Mouse (Mus musculus) gastrocnemius, postnatal 25 days (tissue): ENCODE measurements at regions not wholly inside any gene's neighbourhood (a gene's known extent, or its start where the extent isn't known, plus 50 kb on each side); places are given as distances from the start of the nearest gene placed in this dataset.

Experiments
- DNase-seq: peaks from one replicate; pipeline ENCODE4 v3.0.0; 2022

DNA sequence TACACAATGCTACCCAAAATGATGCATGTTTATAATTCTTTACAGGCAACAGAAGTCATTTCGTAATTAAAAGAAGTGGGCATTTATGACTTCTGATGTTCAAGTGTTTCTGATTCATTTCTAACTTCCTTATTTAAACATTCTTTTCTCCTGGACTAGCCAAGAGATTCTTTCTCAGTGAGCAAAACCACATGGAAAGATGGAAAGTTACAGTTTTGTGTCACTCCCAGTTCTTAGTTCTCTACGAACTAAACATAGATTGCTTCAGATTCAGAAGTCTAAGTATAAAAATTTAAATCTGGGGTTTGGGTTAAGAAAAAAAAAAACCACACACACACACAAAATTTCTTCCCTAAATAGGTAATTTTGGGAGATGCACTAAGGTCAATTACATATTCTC is 288.0 kb upstream of the Paip1 start:
- no peak for DNase-seq

- DNase-seq, result no peak
These were observed 285.1 kb upstream of the Paip1 start for GRCm38 (mm10) chr13:119143351-119143750.

GRCm38 (mm10) chr13:119145713-119146112 is 282.7 kb upstream of the Paip1 start:
- no peak for DNase-seq

DNA sequence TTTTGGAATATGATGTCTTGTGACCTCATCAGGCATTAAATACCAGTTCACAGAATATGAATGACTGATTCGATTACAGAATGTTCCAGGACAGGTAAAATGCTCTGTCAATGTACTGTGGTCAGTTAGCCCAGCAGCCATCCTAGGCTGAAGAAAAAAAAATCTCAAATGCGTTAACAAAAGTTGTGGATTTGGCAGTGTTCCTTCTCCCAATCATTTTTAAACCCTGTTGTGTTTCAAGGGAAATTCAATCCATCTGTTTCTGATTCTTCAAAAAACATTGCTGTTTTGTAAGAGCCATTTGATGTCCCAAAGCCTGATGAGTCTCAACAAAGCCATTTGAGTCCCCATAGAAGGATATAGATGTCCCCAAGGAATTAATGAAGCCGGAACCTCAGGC is 280.7 kb upstream of the Paip1 start:
- DNase-seq, result no peak

- DNase-seq, result no peak
These were observed 279.3 kb upstream of the Paip1 start for GRCm38 (mm10) chr13:119149141-119149540.

DNA sequence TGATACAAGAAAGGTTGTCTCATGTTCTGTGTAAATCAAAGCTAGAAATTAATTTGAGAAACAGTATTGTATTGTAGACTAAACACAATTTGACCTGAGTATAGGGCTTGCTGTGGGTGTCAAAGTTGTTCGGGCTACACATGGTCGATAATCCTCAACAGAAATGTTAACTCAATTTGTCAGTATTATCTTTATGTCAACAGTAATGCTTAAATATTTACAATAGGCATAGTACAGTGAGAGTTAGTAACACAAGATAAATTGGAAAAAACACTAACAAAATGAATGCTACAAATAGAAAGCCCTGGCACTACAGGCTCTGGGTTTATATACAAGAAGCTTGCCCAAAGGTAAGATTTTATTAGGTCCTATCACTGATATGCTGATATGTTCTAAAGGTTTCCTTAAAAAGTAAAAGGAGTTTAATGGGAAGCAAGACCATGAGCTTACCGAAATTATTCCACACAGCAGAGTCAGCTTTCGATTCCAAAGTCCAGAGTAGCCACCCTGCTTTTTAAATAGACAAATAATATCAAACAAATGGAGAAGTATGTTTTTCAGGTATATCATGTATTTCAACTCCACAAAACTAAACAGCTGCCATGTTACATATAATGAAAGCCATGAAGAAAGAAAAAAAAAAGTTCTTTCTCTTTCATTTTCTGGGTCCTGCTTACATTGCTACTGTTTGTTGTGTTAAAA is 277.4 kb upstream of the Paip1 start:
- no peak for DNase-seq

- no peak for DNase-seq
These were observed 250.6 kb upstream of the Paip1 start for GRCm38 (mm10) chr13:119177753-119178152.

GRCm38 (mm10) chr13:119178212-119178611 is 250.2 kb upstream of the Paip1 start:
- no peak for DNase-seq

GRCm38 (mm10) chr13:119179157-119179920 is 249.1 kb upstream of the Paip1 start:
- no peak for DNase-seq

GRCm38 (mm10) chr13:119184322-119184877 is 244.0 kb upstream of the Paip1 start:
- DNase-seq, result no peak

- no peak for DNase-seq
These were observed 242.7 kb upstream of the Paip1 start for GRCm38 (mm10) chr13:119185567-119186143.

DNA sequence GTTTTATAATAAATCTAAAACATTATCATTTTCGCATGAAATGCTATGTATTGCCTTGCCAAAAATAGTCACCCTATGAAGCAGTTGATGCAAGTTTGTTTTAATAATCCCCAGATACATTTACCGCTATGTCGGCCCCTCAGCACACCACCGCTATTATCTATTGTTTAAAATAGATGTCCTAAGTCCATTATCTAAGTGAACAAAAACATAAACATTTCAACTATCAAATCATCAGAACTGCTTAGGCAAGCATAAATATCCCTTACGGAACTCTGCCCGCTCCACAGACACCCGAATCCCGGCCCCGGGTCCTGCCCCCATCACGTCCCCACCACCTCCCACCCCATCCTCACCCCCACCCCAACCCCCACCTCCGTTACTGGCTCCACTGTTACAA is 196.8 kb upstream of the Paip1 start:
- DNase-seq, result no peak

GRCm38 (mm10) chr13:119232100-119233029 is 196.0 kb upstream of the Paip1 start:
- no peak for DNase-seq

DNA sequence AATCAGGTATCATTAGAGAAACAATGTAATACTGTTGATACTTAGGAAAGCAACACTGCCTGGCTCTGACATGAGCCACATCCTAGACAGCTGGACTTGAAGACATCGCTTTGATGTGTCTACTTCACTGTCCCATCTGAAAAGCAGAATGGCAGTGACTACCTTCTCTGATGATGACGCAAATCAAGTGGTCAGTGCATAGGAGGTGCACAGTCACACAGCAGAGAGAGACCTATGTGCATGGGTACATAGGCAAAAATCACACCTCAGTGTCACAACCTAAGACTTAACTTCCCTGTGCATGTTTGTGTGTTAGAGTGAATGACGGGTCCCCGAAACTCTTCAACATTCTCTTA is 195.4 kb upstream of the Paip1 start:
- no peak for DNase-seq

GRCm38 (mm10) chr13:119233869-119234268 is 194.5 kb upstream of the Paip1 start:
- DNase-seq, result no peak

- DNase-seq, result no peak
These were observed 186.0 kb upstream of the Paip1 start for GRCm38 (mm10) chr13:119242358-119242757.

- no peak for DNase-seq
These were observed 181.3 kb upstream of the Paip1 start for GRCm38 (mm10) chr13:119247101-119247500.

GRCm38 (mm10) chr13:119252006-119252405 is 176.4 kb upstream of the Paip1 start:
- DNase-seq, result no peak

- no peak for DNase-seq
These were observed 172.1 kb upstream of the Paip1 start for GRCm38 (mm10) chr13:119256350-119256749.

DNA sequence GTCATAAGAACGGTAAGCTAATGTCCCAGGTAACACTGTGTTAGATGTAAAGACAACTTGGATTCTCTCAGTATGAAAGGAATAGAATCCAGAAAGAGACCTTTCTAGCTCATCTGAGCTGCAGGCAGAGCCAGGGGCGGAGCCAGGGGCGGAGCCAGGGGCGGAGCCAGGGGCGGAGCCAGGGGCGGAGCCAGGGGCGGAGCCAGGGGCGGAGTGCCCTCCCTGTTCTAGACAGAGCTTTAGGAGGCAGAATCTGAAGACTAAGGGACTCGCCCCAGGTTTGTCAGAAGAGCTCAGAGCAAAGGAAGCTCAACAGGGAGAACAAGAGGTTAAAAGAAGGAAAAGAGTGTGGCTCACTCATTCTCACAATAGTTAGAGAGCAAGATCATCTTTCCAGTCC is 169.9 kb upstream of the Paip1 start:
- DNase-seq, result no peak

DNA sequence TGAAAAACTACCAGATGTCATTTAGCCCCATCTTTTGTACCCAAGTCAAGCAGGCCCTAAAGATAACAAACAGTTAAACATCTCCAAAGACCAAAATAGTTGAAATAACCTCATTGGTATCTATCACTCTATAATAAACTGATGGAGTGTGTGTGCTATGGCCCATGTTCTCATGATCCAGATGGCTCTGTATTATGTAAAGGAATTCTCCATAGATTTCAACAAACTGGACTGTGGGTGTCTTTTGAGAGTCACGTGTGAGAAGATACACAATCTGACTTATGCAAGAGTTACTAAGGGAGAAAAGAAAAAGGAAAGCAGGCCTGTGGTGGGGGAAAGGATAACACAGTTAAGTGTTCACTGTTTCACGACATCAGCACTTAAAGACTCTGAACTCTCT is 164.8 kb upstream of the Paip1 start:
- DNase-seq, result no peak
